Mouse (Mus musculus): Measurements from ENCODE around the gene Dock9. TPM values are rescaled to one million over a fixed set of nuclear protein-coding genes. Genes with fewer than 3 reads are reported as not detected.

The Dock9 gene
- polyA plus RNA-seq, 1 experiment from 2014 or later = 4.4 TPM

GRCm38 (mm10) chr14:121789273-121789672 lies 8.4 kb downstream of the Dock9 start:
- H3K36me3 ChIP-seq = no peaks in the 10 kb centered on the region
- no peaks in the 10 kb centered on the region for H3K27me3 ChIP-seq
- H3K4me3 ChIP-seq = no peak overlapping the region
- H3K4me2 ChIP-seq = no peak overlapping the region
- no peak for ATAC-seq (replicated peaks; ENCODE audit: insufficient number of reproducible peaks, insufficient read depth, low FRiP score, low read depth)
- 83% methylated on average over 3 of the region's 3 CpGs for WGBS
- H3K27ac ChIP-seq = no peak overlapping the region
- H3K9me3 ChIP-seq (replicated peaks) = no peaks in the 10 kb centered on the region
- H3K9ac ChIP-seq = no peak overlapping the region
- 0 out of 2 replicates have a peak, but pooled peaks cover 3% of the 10 kb centered on the region for H3K4me1 ChIP-seq (replicated peaks)

GRCm38 (mm10) chr14:121788451-121788850 lies 9.2 kb downstream of the Dock9 start:
- Histone ChIP-seq H3K27me3 (no peaks in the 10 kb centered on the region), H3K9ac (no peak overlapping the region), H3K4me3 (no peak overlapping the region), H3K4me2 (no peak overlapping the region), H3K36me3 (no peaks in the 10 kb centered on the region), H3K4me1 (replicated peaks) (no peaks in the 10 kb centered on the region), H3K9me3 (replicated peaks) (no peaks in the 10 kb centered on the region), H3K27ac (no peak overlapping the region)
- WGBS = 83% methylated on average over 6 of the region's 6 CpGs
- no peak for ATAC-seq (replicated peaks; ENCODE audit: insufficient number of reproducible peaks, insufficient read depth, low FRiP score, low read depth)

DNA sequence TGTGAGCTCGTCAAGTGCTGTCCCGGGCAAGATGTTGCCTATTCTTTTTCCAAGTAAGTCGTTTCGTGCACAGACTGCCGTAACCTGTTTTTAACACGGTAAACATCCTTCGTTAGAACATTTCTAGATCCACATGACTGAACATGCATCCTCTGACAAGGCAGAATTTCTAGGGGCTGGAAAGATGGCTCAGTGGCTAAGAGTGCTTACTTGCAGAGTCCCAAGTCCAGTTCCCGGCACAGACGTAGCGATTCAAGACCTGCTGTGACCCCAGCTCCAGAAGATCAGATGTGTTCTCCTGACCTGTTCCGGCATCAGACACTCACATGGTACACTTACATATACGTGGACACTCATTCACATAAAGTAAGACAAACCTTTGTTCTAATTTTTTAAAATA lies 10.2 kb downstream of the Dock9 start:
- Histone ChIP-seq H3K4me3 (no peak overlapping the region), H3K9ac (no peak overlapping the region), H3K4me1 (replicated peaks) (no peaks in the 10 kb centered on the region), H3K36me3 (no peaks in the 10 kb centered on the region), H3K27me3 (no peaks in the 10 kb centered on the region), H3K4me2 (no peak overlapping the region), H3K9me3 (replicated peaks) (no peaks in the 10 kb centered on the region), H3K27ac (no peak overlapping the region)
- ATAC-seq (replicated peaks; ENCODE audit: insufficient number of reproducible peaks, insufficient read depth, low FRiP score, low read depth) = no peak
- 85% methylated on average over 12 of the region's 12 CpGs for WGBS

DNA sequence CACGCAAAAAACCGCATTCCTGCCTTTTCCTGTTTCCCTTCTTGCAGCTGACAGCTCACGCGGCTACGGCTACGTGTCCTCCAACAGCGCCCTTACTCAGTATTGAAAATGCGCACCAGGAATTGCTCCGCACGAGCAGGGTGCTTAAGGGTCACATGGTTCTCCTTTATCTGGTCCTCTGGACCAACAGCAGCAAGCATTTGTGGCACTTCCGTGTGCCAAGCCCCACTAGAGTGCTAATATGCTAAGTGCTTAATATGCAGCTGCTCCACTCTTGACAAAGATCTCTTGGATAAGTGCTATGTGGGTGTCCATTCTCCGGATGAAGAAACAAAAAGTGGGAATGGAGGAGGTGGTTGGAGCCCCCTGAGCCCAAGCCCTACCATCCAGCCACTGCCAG lies 10.7 kb downstream of the Dock9 start:
- WGBS = 72% methylated on average over 12 of the region's 12 CpGs
- Histone ChIP-seq H3K27ac (no peak overlapping the region), H3K9me3 (replicated peaks) (no peaks in the 10 kb centered on the region), H3K4me1 (replicated peaks) (no peaks in the 10 kb centered on the region), H3K9ac (no peak overlapping the region), H3K27me3 (no peaks in the 10 kb centered on the region), H3K4me3 (no peak overlapping the region), H3K4me2 (no peak overlapping the region), H3K36me3 (no peaks in the 10 kb centered on the region)
- ATAC-seq (replicated peaks; ENCODE audit: insufficient number of reproducible peaks, insufficient read depth, low FRiP score, low read depth) = no peak

GRCm38 (mm10) chr14:121785394-121785793 lies 12.2 kb downstream of the Dock9 start:
- whole genome bisulfite sequencing = 51% methylated on average over 1 of the region's 1 CpGs
- no peaks in the 10 kb centered on the region for H3K36me3 ChIP-seq
- H3K9ac ChIP-seq = no peak overlapping the region
- no peak overlapping the region for H3K27ac ChIP-seq
- H3K27me3 ChIP-seq = no peaks in the 10 kb centered on the region
- peaks cover 4% of the 10 kb centered on the region; the same call in 1 of the 2 replicates for H3K4me1 ChIP-seq (replicated peaks)
- H3K9me3 ChIP-seq (replicated peaks) = no peaks in the 10 kb centered on the region
- no peak overlapping the region for H3K4me3 ChIP-seq
- no peak for ATAC-seq (replicated peaks; ENCODE audit: insufficient number of reproducible peaks, insufficient read depth, low FRiP score, low read depth)
- H3K4me2 ChIP-seq = no peak overlapping the region

DNA sequence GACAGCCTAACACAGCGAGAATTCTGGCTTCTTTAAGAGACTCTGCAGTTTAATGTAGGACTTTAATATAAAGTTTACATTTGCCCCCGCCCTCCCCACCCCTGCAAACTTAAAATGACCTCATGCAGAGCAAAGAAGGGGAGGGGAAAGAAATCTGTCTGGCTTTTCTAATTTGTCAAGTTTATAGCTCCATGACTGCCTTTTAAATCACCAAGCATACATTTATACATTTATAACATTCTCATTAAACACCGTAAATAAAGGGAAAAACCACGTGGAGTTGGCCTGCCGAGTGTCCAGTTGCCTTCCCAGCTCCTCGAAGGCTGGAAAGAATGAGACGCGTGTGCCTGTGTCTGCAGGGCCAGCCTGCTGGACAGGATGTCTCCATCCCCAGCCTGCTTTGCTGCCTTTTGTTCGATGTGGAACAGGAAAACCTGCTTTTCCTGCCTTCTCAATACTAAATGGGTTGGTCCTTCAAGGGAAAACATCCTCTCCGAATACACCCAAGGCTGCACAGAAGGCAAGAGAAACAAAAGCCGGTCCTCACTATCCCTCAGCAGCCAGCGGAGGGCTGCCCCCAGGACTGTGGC lies 16.6 kb downstream of the Dock9 start:
- H3K9ac ChIP-seq = no peak overlapping the region
- peak overlapping the region; percentile 22 for H3K4me2 ChIP-seq

GRCm38 (mm10) chr14:121780144-121780913 lies 17.3 kb downstream of the Dock9 start:
- Histone ChIP-seq H3K4me3 (no peak overlapping the region), H3K27ac (peak overlapping the region; percentile 86), H3K27me3 (no peaks in the 10 kb centered on the region), H3K4me2 (no peak overlapping the region), H3K9ac (no peak overlapping the region), H3K4me1 (replicated peaks) (peaks cover 4% of the 10 kb centered on the region; the same call in 1 of the 2 replicates), H3K9me3 (replicated peaks) (no peaks in the 10 kb centered on the region), H3K36me3 (no peaks in the 10 kb centered on the region)
- WGBS = 48% methylated on average over 11 of the region's 11 CpGs
- no peak for ATAC-seq (replicated peaks; ENCODE audit: insufficient number of reproducible peaks, insufficient read depth, low FRiP score, low read depth)

More for the DNA sequence above, 16.6 kb downstream of the Dock9 start:
- 47% methylated on average over 12 of the region's 12 CpGs for WGBS
- Histone ChIP-seq H3K27me3 (no peaks in the 10 kb centered on the region), H3K36me3 (no peaks in the 10 kb centered on the region), H3K9me3 (replicated peaks) (no peaks in the 10 kb centered on the region), H3K27ac (peak overlapping the region; percentile 86), H3K4me1 (replicated peaks) (peaks cover 4% of the 10 kb centered on the region; the same call in 1 of the 2 replicates), H3K4me3 (no peak overlapping the region)
- peak; percentile 73 for ATAC-seq (replicated peaks; ENCODE audit: insufficient number of reproducible peaks, insufficient read depth, low FRiP score, low read depth)

- Histone ChIP-seq H3K4me3 (no peak overlapping the region), H3K36me3 (no peaks in the 10 kb centered on the region), H3K27ac (peak overlapping the region; percentile 86), H3K9me3 (replicated peaks) (no peaks in the 10 kb centered on the region), H3K27me3 (no peaks in the 10 kb centered on the region), H3K4me2 (no peak overlapping the region), H3K4me1 (replicated peaks) (peaks cover 6% of the 10 kb centered on the region; the same call in 1 of the 2 replicates), H3K9ac (no peak overlapping the region)
- ATAC-seq (replicated peaks; ENCODE audit: insufficient number of reproducible peaks, insufficient read depth, low FRiP score, low read depth) = no peak
- WGBS = 60% methylated on average over 3 of the region's 3 CpGs
These were observed 18.0 kb downstream of the Dock9 start for GRCm38 (mm10) chr14:121779620-121780019.

DNA sequence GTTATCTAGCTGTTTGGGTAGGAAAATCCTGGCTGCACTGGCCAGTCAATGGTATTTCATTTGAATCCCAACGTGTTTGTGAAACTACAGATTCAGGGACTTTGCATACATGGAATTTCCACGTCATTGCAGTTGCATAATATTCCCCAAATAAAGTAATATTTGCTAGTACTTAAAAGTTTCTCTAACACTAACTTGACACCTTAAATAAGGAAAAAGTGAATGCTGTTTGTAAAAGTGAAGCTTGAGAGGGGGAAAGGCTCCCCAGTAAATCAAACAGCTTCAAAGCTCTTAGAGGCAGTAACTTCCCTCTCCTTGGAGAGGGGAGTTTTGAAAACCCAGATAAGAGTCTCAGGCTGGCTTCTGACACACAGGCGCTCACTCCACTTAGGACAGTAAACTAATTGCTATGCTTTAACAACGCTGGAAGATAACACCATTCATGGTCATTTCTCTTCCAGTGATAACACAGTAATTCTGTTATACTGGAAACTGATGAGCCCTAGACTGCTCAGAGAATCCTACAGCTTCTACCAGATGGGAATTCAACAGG lies 20.3 kb downstream of the Dock9 start:
- Histone ChIP-seq H3K9me3 (replicated peaks) (no peaks in the 10 kb centered on the region), H3K4me2 (no peak overlapping the region), H3K4me1 (replicated peaks) (peaks cover 14% of the 10 kb centered on the region), H3K4me3 (no peak overlapping the region), H3K36me3 (no peaks in the 10 kb centered on the region), H3K27me3 (no peaks in the 10 kb centered on the region), H3K9ac (no peak overlapping the region), H3K27ac (no peak overlapping the region)
- ATAC-seq (replicated peaks; ENCODE audit: insufficient number of reproducible peaks, insufficient read depth, low FRiP score, low read depth) = no peak
- WGBS = 45% methylated on average over 4 of the region's 4 CpGs

GRCm38 (mm10) chr14:121776749-121777148 lies 20.9 kb downstream of the Dock9 start:
- H3K9me3 ChIP-seq (replicated peaks) = no peaks in the 10 kb centered on the region
- H3K9ac ChIP-seq = no peak overlapping the region
- H3K4me3 ChIP-seq = no peak overlapping the region
- H3K36me3 ChIP-seq = no peaks in the 10 kb centered on the region
- H3K27ac ChIP-seq = no peak overlapping the region
- H3K4me1 ChIP-seq (replicated peaks) = peaks cover 14% of the 10 kb centered on the region
- no peaks in the 10 kb centered on the region for H3K27me3 ChIP-seq
- H3K4me2 ChIP-seq = no peak overlapping the region
- ATAC-seq (replicated peaks; ENCODE audit: insufficient number of reproducible peaks, insufficient read depth, low FRiP score, low read depth) = no peak
- 83% methylated on average over 4 of the region's 4 CpGs for WGBS

DNA sequence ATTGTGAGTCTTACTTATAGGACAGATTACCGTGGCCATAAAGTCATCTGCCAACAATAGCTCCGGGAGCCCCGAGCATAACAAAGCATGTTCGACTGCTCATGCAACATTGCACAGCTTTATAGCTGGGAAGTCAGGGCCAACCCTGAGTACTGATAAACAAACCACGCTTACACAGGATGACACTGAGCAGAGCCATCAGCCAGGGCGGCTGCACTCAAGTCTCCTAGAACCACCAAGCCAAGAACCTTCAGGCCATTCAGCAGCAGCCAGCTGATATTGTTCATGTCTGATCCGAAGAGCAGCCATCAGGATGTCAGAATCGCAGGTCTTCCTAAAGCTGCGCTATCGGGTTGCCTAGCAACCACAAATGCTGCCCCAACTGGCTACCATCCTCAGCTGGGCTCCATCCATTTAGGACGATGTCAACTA lies 35.6 kb downstream of the Dock9 start:
- Histone ChIP-seq H3K9ac (no peak overlapping the region), H3K9me3 (replicated peaks) (no peaks in the 10 kb centered on the region), H3K4me2 (no peak overlapping the region), H3K27ac (no peak overlapping the region), H3K27me3 (no peaks in the 10 kb centered on the region), H3K36me3 (no peaks in the 10 kb centered on the region), H3K4me1 (replicated peaks) (peaks cover 3% of the 10 kb centered on the region; the same call in 1 of the 2 replicates), H3K4me3 (no peak overlapping the region)
- 0 out of 2 replicates have a peak, but pooled peaks have one; percentile 32 for ATAC-seq (replicated peaks; ENCODE audit: insufficient number of reproducible peaks, insufficient read depth, low FRiP score, low read depth)
- 47% methylated on average over 11 of the region's 11 CpGs for WGBS

Measured in heart, embryonic 15.5 days (tissue).